In genomic region chr17:36237321-36237921, GRCm38 (mm10) we compare ENCODE assay signal across 8 mouse cellular contexts. TPM values are rescaled to one million over a fixed set of nuclear protein-coding genes. Genes with fewer than 3 reads are reported as not detected.
DNase-seq lines count a peak whose midpoint lies in the region; ATAC-seq lines count a peak whose summit lies in the region.

No protein-coding gene starts in this region.

- H3K4me2 ChIP-seq in lung, embryonic 15.5 days, result peak overlapping the region; percentile 80
- peak overlapping the region; percentile 61 for H3K4me2 ChIP-seq in embryonic facial prominence, embryonic 14.5 days (ENCODE audit: low read depth, low read length)
- H3K4me2 ChIP-seq in intestine, embryonic 14.5 days (ENCODE audit: low read length), result peak overlapping the region; percentile 58
- peak overlapping the region; percentile 55 for H3K4me2 ChIP-seq in midbrain, embryonic 12.5 days (replicated peaks)

- DNase-seq in lung, postnatal 36 days, result no peak
- DNase-seq in embryonic facial prominence, embryonic 14.5 days (ENCODE audit: low spot score), result peak; percentile 33
- no peak for DNase-seq in intestine, embryonic 14.5 days (ENCODE audit: low spot score)
- no peak for DNase-seq in cerebellum, adult 18-20 months
- no peak for DNase-seq in cerebellum, adult 9-10 months
- DNase-seq in frontal cortex, postnatal 10 days (ENCODE audit: low spot score in 2 of 2), result no peak

- peaks cover 23% of the 10 kb centered on the region for H3K27me3 ChIP-seq in lung, embryonic 15.5 days
- peaks cover 38% of the 10 kb centered on the region for H3K27me3 ChIP-seq in embryonic facial prominence, embryonic 14.5 days (replicated peaks; ENCODE audit: control insufficient read depth, insufficient read depth, low read length)
- peaks cover 48% of the 10 kb centered on the region for H3K27me3 ChIP-seq in intestine, embryonic 14.5 days (replicated peaks; ENCODE audit: control insufficient read depth, insufficient read depth, low read length)
- peaks cover 39% of the 10 kb centered on the region for H3K27me3 ChIP-seq in midbrain, embryonic 12.5 days

- peak overlapping the region; percentile 40 for H3K9ac ChIP-seq in lung, embryonic 15.5 days
- peak overlapping the region; percentile 46 for H3K9ac ChIP-seq in embryonic facial prominence, embryonic 14.5 days (ENCODE audit: low read depth, low read length)
- peak overlapping the region; percentile 34; the same call in 1 of the 2 replicates for H3K9ac ChIP-seq in intestine, embryonic 14.5 days (ENCODE audit: low read length)
- peak overlapping the region; percentile 29; the same call in 1 of the 2 replicates for H3K9ac ChIP-seq in midbrain, embryonic 12.5 days (replicated peaks)

- no peaks in the 10 kb centered on the region for H3K9me3 ChIP-seq in lung, embryonic 15.5 days
- H3K9me3 ChIP-seq in embryonic facial prominence, embryonic 14.5 days (ENCODE audit: control insufficient read depth, low read length), result no peaks in the 10 kb centered on the region
- H3K9me3 ChIP-seq in intestine, embryonic 14.5 days (ENCODE audit: control insufficient read depth, low read length), result no peaks in the 10 kb centered on the region
- no peaks in the 10 kb centered on the region for H3K9me3 ChIP-seq in midbrain, embryonic 12.5 days

- H3K4me3 ChIP-seq in lung, embryonic 15.5 days, result peak overlapping the region; percentile 46
- H3K4me3 ChIP-seq in embryonic facial prominence, embryonic 14.5 days (ENCODE audit: low read depth, low read length), result peak overlapping the region; percentile 34
- peak overlapping the region; percentile 35 for H3K4me3 ChIP-seq in intestine, embryonic 14.5 days (ENCODE audit: low read depth, low read length)
- peak overlapping the region; percentile 34 for H3K4me3 ChIP-seq in midbrain, embryonic 12.5 days

- WGBS in lung, embryonic 15.5 days, result 2% methylated on average over 27 of the region's 27 CpGs
- 1% methylated on average over 16 of the region's 27 CpGs for WGBS in embryonic facial prominence, embryonic 14.5 days
- 3% methylated on average over 27 of the region's 27 CpGs for WGBS in intestine, embryonic 14.5 days
- under 1% methylated on average over 27 of the region's 27 CpGs for WGBS in midbrain, embryonic 12.5 days

- peaks cover 9% of the 10 kb centered on the region for H3K4me1 ChIP-seq in lung, embryonic 15.5 days
- peaks cover 12% of the 10 kb centered on the region for H3K4me1 ChIP-seq in embryonic facial prominence, embryonic 14.5 days (ENCODE audit: control insufficient read depth, insufficient read depth, low read length)
- H3K4me1 ChIP-seq in intestine, embryonic 14.5 days (replicated peaks; ENCODE audit: control insufficient read depth, insufficient read depth, low read length), result no peaks in the 10 kb centered on the region
- H3K4me1 ChIP-seq in midbrain, embryonic 12.5 days, result peaks cover 6% of the 10 kb centered on the region; the same call in 1 of the 2 replicates

- peak; percentile 62 for ATAC-seq in lung, embryonic 15.5 days (ENCODE audit: borderline replicate concordance, extremely low read depth, low FRiP score, low TSS enrichment)
- ATAC-seq in embryonic facial prominence, embryonic 14.5 days (ENCODE audit: low read depth), result peak; percentile 54
- no peak for ATAC-seq in intestine, embryonic 14.5 days (replicated peaks; ENCODE audit: low FRiP score, low TSS enrichment, low read depth)
- peak; percentile 52; the same call in 1 of the 2 replicates for ATAC-seq in midbrain, embryonic 12.5 days (ENCODE audit: low FRiP score, low read depth)

- H3K27ac ChIP-seq in lung, embryonic 15.5 days, result 0 out of 2 replicates have a peak overlapping the region, but pooled peaks have one; percentile 24
- H3K27ac ChIP-seq in embryonic facial prominence, embryonic 14.5 days (replicated peaks; ENCODE audit: low read depth, low read length), result no peak overlapping the region
- H3K27ac ChIP-seq in intestine, embryonic 14.5 days (ENCODE audit: low read depth), result no peak overlapping the region
- H3K27ac ChIP-seq in midbrain, embryonic 12.5 days (replicated peaks), result no peak overlapping the region

- H3K36me3 ChIP-seq in lung, embryonic 15.5 days, result no peaks in the 10 kb centered on the region
- H3K36me3 ChIP-seq in embryonic facial prominence, embryonic 14.5 days (ENCODE audit: control insufficient read depth, insufficient read depth, low read length), result no peaks in the 10 kb centered on the region
- no peaks in the 10 kb centered on the region for H3K36me3 ChIP-seq in intestine, embryonic 14.5 days (ENCODE audit: control insufficient read depth, insufficient read depth, low read length)
- H3K36me3 ChIP-seq in midbrain, embryonic 12.5 days, result no peaks in the 10 kb centered on the region

RNA-seq across cellular contexts. Expression of gene Rpp21, which starts 20.4 kb away (rescaled TPM):
- polyA plus RNA-seq in lung, embryonic 15.5 days (2015; fragmentation: Nextera tagmentation; extraction: Ambion mirVana), result 177 and 178 TPM in 2 replicates
- polyA plus RNA-seq in embryonic facial prominence, embryonic 14.5 days (2014; fragmentation: Nextera tagmentation; extraction: Ambion mirVana), result 95.5 and 103 TPM in 2 replicates
- polyA plus RNA-seq in intestine, embryonic 14.5 days (2014; fragmentation: Nextera tagmentation; extraction: Ambion mirVana), result 156 and 158 TPM in 2 replicates
- polyA plus RNA-seq in midbrain, embryonic 12.5 days (2016; fragmentation: Nextera tagmentation; extraction: Ambion mirVana), result 83.5 and 88.2 TPM in 2 replicates

RNA-seq across cellular contexts. Expression of gene Trim39, which starts 34.6 kb away (rescaled TPM):
- 15.1 and 15.8 TPM in 2 replicates for polyA plus RNA-seq in lung, embryonic 15.5 days (2015; fragmentation: Nextera tagmentation; extraction: Ambion mirVana)
- 10.6 and 12.4 TPM in 2 replicates for polyA plus RNA-seq in embryonic facial prominence, embryonic 14.5 days (2014; fragmentation: Nextera tagmentation; extraction: Ambion mirVana)
- polyA plus RNA-seq in intestine, embryonic 14.5 days (2014; fragmentation: Nextera tagmentation; extraction: Ambion mirVana), result 11.3 and 13.6 TPM in 2 replicates
- polyA plus RNA-seq in midbrain, embryonic 12.5 days (2016; fragmentation: Nextera tagmentation; extraction: Ambion mirVana), result 27.4 and 27.6 TPM in 2 replicates

RNA-seq across cellular contexts. Expression of gene H2-T3, which starts 47.3 kb away (rescaled TPM):
- 0.59 and 0.71 TPM in 2 replicates for polyA plus RNA-seq in lung, embryonic 15.5 days (2015; fragmentation: Nextera tagmentation; extraction: Ambion mirVana)
- not detected in 2 replicates for polyA plus RNA-seq in embryonic facial prominence, embryonic 14.5 days (2014; fragmentation: Nextera tagmentation; extraction: Ambion mirVana)
- polyA plus RNA-seq in intestine, embryonic 14.5 days (2014; fragmentation: Nextera tagmentation; extraction: Ambion mirVana), result 7.9 and 8.2 TPM in 2 replicates
- not detected in 2 replicates for polyA plus RNA-seq in midbrain, embryonic 12.5 days (2016; fragmentation: Nextera tagmentation; extraction: Ambion mirVana)

RNA-seq across cellular contexts. Expression of gene H2-M10.2, which starts 48.9 kb away (rescaled TPM):
- polyA plus RNA-seq in lung, embryonic 15.5 days (2015; fragmentation: Nextera tagmentation; extraction: Ambion mirVana), result 0.17 and 0.19 TPM in 2 replicates
- not detected in 2 replicates for polyA plus RNA-seq in embryonic facial prominence, embryonic 14.5 days (2014; fragmentation: Nextera tagmentation; extraction: Ambion mirVana)
- not detected in 2 replicates for polyA plus RNA-seq in intestine, embryonic 14.5 days (2014; fragmentation: Nextera tagmentation; extraction: Ambion mirVana)
- polyA plus RNA-seq in midbrain, embryonic 12.5 days (2016; fragmentation: Nextera tagmentation; extraction: Ambion mirVana), result 0.27 and 0.37 TPM in 2 replicates
